Mouse (Mus musculus) cerebellum, adult 2 months (tissue): ENCODE measurements around the gene Mrpl17.

Source experiments
- CTCF ChIP-seq: fragments of 200-500 bp; IDR thresholded peaks from 2 replicates; pipeline ENCODE4 v1.5.1; 2011; ENCODE audit warnings: low read depth, mild to moderate bottlenecking, control low read depth, low read length, moderate library complexity, borderline replicate concordance; ENCODE audit not compliant: insufficient read depth
- POLR2A ChIP-seq: fragments of 200-500 bp; IDR thresholded peaks from 2 replicates; pipeline ENCODE4 v1.6.1; 2011; ENCODE audit warnings: low read length, control low read depth, borderline replicate concordance; ENCODE audit not compliant: insufficient read depth

GRCm38 (mm10) chr7:105803428-105803827 is 7.5 kb downstream of the Mrpl17 start:
- no peak for TF ChIP-seq POLR2A
- TF ChIP-seq CTCF = no peak
